Mouse (Mus musculus): ENCODE results near the gene Kif5c.

DNA sequence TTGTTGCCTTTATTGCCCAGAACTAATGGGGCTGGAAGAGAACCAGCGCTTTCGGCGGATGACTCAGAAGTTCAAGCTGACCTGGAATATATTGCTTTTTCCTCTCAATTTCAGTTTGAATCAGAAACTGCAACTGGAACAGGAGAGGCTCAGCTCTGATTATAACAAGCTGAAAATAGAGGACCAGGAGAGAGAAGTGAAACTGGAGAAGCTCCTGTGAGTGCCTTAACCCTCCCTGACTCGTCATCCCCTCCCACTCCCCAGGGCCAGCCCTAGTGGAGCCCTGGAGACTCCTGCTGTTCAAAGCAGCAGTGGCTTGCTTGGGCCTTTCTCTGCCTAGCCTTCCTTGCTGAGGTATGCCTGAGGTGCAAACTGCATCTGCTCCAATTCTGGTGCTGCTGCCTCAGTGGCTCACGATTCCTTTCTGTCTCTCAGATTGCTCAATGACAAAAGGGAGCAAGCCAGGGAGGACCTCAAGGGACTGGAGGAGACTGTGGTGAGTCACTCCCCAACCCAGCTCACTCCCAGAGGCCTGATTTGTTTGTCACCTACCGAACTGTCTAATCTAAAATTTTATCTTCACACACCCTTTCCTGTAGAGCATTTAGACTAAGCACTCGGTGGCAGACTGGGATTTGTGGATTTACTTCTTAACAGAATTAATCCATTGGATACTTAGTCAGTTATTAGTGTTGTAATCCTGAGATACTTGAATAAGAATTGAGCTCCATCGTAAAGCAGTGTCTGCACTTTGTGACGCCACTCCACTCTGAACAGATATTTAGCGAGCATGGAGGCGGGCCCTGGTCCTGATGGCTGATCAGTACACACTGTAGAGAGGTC is 125.4 kb downstream of the Kif5c start:
- TF ChIP-seq CTCF (IDR thresholded peaks at IDR 0.05; ENCODE audit: extremely low read depth, insufficient read length, insufficient replicate concordance, low read depth, low read length) (no peak), POLR2A (IDR thresholded peaks at IDR 0.05; ENCODE audit: low read depth, low read length) (no peak)
